Mouse (Mus musculus): ENCODE measurements around the gene Rbm42. TPM values are rescaled to one million over a fixed set of nuclear protein-coding genes. Genes with fewer than 3 reads are reported as not detected.
A peak's percentile ranks its signal among the peaks of the same experiment; 100 is the strongest.

Rbm42 gene
- total RNA-seq, 2 experiments from 2014 or later, result 75.3 to 81.5 TPM

GRCm38 (mm10) chr7:30619202-30619601, 30.9 kb downstream of the Rbm42 start:
- peak in 1 of 2 experiments; percentile 10 for DNase-seq (ENCODE audit: extremely low spot score in 1 of 2, low spot score in 1 of 2)

GRCm38 (mm10) chr7:30618658-30619057, 31.5 kb downstream of the Rbm42 start:
- no peak for DNase-seq (ENCODE audit: extremely low spot score in 1 of 2, low spot score in 1 of 2)

GRCm38 (mm10) chr7:30615049-30615760, 34.9 kb downstream of the Rbm42 start:
- DNase-seq (ENCODE audit: extremely low spot score in 1 of 2, low spot score in 1 of 2), result no peak

- no peak for DNase-seq (ENCODE audit: extremely low spot score in 1 of 2, low spot score in 1 of 2)
Observed at GRCm38 (mm10) chr7:30614454-30614853, 35.7 kb downstream of the Rbm42 start.

- peak; percentile 34 to 58 for DNase-seq (ENCODE audit: extremely low spot score in 1 of 2, low spot score in 1 of 2)
Observed at GRCm38 (mm10) chr7:30613529-30614112, 36.5 kb downstream of the Rbm42 start.

GRCm38 (mm10) chr7:30612654-30613402, 37.3 kb downstream of the Rbm42 start, which contains the start of gene Upk1a:
TSS of gene Upk1a (minus strand) at chr7:30612847.
- no peak for DNase-seq (ENCODE audit: extremely low spot score in 1 of 2, low spot score in 1 of 2)

GRCm38 (mm10) chr7:30610043-30610442, 40.1 kb downstream of the Rbm42 start:
- DNase-seq (ENCODE audit: extremely low spot score in 1 of 2, low spot score in 1 of 2), result no peak

GRCm38 (mm10) chr7:30608476-30608875, 41.6 kb downstream of the Rbm42 start:
- DNase-seq (ENCODE audit: extremely low spot score in 1 of 2, low spot score in 1 of 2), result no peak

- peak in 1 of 2 experiments; percentile 43 for DNase-seq (ENCODE audit: extremely low spot score in 1 of 2, low spot score in 1 of 2)
Observed at GRCm38 (mm10) chr7:30607706-30608309, 42.3 kb downstream of the Rbm42 start.

GRCm38 (mm10) chr7:30604944-30605343, 45.2 kb downstream of the Rbm42 start:
- no peak for DNase-seq (ENCODE audit: extremely low spot score in 1 of 2, low spot score in 1 of 2)

- DNase-seq (ENCODE audit: extremely low spot score in 1 of 2, low spot score in 1 of 2), result no peak
Observed at GRCm38 (mm10) chr7:30604424-30604823, 45.7 kb downstream of the Rbm42 start.

GRCm38 (mm10) chr7:30602583-30602982, 47.5 kb downstream of the Rbm42 start:
- DNase-seq (ENCODE audit: extremely low spot score in 1 of 2, low spot score in 1 of 2), result no peak

- no peak for DNase-seq (ENCODE audit: extremely low spot score in 1 of 2, low spot score in 1 of 2)
Observed at GRCm38 (mm10) chr7:30600651-30601050, 49.5 kb downstream of the Rbm42 start.

GRCm38 (mm10) chr7:30599933-30600353, 50.2 kb downstream of the Rbm42 start:
- peak; percentile 71 to 79 for DNase-seq (ENCODE audit: extremely low spot score in 1 of 2, low spot score in 1 of 2)

- no peak for DNase-seq (ENCODE audit: extremely low spot score in 1 of 2, low spot score in 1 of 2)
Observed at GRCm38 (mm10) chr7:30598786-30599185, 51.3 kb downstream of the Rbm42 start, which contains the start of gene Zbtb32. TSS of gene Zbtb32 (minus strand) at chr7:30598909.

GRCm38 (mm10) chr7:30596811-30597210, 53.3 kb downstream of the Rbm42 start:
- no peak for DNase-seq (ENCODE audit: extremely low spot score in 1 of 2, low spot score in 1 of 2)

GRCm38 (mm10) chr7:30596093-30596492, 54.0 kb downstream of the Rbm42 start:
- no peak for DNase-seq (ENCODE audit: extremely low spot score in 1 of 2, low spot score in 1 of 2)

- DNase-seq (ENCODE audit: extremely low spot score in 1 of 2, low spot score in 1 of 2), result no peak
Observed at GRCm38 (mm10) chr7:30594510-30595024, 55.5 kb downstream of the Rbm42 start.

- DNase-seq (ENCODE audit: extremely low spot score in 1 of 2, low spot score in 1 of 2), result no peak
Observed at GRCm38 (mm10) chr7:30593579-30594509, 56.3 kb downstream of the Rbm42 start.
